Mouse (Mus musculus) forebrain, embryonic 16.5 days (tissue): ENCODE measurements around the gene Pip. TPM values are rescaled to one million over a fixed set of nuclear protein-coding genes. Genes with fewer than 3 reads are reported as not detected.

ENCODE experiments used
- ATAC-seq: fragments of 200-750 bp; cut with Nextera tagmentation; 2 replicates; pipeline ENCODE4 v1.8.0; 2017; ENCODE audit warnings: mild to moderate bottlenecking, moderate library complexity
- H3K27ac ChIP-seq: fragments of 300-500 bp; sonication (generic); 2 replicates; pipeline ENCODE4 v1.5.1; 2014; ENCODE audit warnings: low read length, control low read depth
- H3K27me3 ChIP-seq: fragments of 300-500 bp; sonication (generic); replicated peaks from 2 replicates; pipeline ENCODE4 v1.6.1; 2014; ENCODE audit warnings: low read length; ENCODE audit not compliant: control insufficient read depth, insufficient read depth
- H3K36me3 ChIP-seq: fragments of 300-500 bp; sonication (generic); 2 replicates; pipeline ENCODE4 v1.6.1; 2014; ENCODE audit not compliant: control insufficient read depth, insufficient read depth
- H3K4me1 ChIP-seq: fragments of 300-500 bp; sonication (generic); replicated peaks from 2 replicates; pipeline ENCODE4 v1.6.1; 2014; ENCODE audit warnings: low read length; ENCODE audit not compliant: control insufficient read depth, insufficient read depth
- H3K4me2 ChIP-seq: fragments of 300-500 bp; sonication (generic); 2 replicates; pipeline ENCODE4 v1.6.1; 2014; ENCODE audit warnings: mild to moderate bottlenecking, low read length, control low read depth
- H3K4me3 ChIP-seq: fragments of 300-500 bp; sonication (generic); replicated peaks from 2 replicates; pipeline ENCODE4 v1.5.1; 2014; ENCODE audit warnings: mild to moderate bottlenecking, low read length, control low read depth
- H3K9ac ChIP-seq: fragments of 300-500 bp; sonication (generic); replicated peaks from 2 replicates; pipeline ENCODE4 v1.6.1; 2014; ENCODE audit warnings: low read depth, low read length, control low read depth
- H3K9me3 ChIP-seq: fragments of 300-500 bp; sonication (generic); 2 replicates; pipeline ENCODE4 v1.6.1; 2016; ENCODE audit warnings: low read length; ENCODE audit not compliant: control insufficient read depth
- WGBS: fragments of 180-500 bp; shearing (Covaris S2); extraction: QIAGEN DNeasy Blood & Tissue Kit; methylation state at CpG from one replicate; pipeline ENCODE4 v1.1.7; 2014; 5-methylcytosine and 5-hydroxymethylcytosine counted together
- polyA plus RNA-seq: library from polyadenylated mRNA; unstranded; fragments of >200 nt; fragmentation: Nextera tagmentation; extraction: Ambion mirVana; gene quantifications from 2 replicates; pipeline ENCODE4 v1.2.1, GENCODE M21; 2015

Pip gene
- not detected in 2 replicates for polyA plus RNA-seq

GRCm38 (mm10) chr6:41847235-41847634 lies at the start of gene Pip:
Gene Pip (plus strand): TSS chr6:41847535.
- H3K9ac ChIP-seq = no peak within 1 kb of the TSS
- H3K27me3 ChIP-seq = no peaks in the 10 kb centered on the region
- H3K4me2 ChIP-seq = no peak within 1 kb of the TSS
- 87% methylated on average over 2 of the region's 2 CpGs for WGBS
- H3K36me3 ChIP-seq = no peaks in the 10 kb centered on the region
- no peak for ATAC-seq
- H3K4me1 ChIP-seq = no peaks in the 10 kb centered on the region
- H3K9me3 ChIP-seq = no peaks in the 10 kb centered on the region
- H3K27ac ChIP-seq = no peak within 1 kb of the TSS
- no peak within 1 kb of the TSS for H3K4me3 ChIP-seq

- H3K27ac ChIP-seq = no peak overlapping the region
- no peaks in the 10 kb centered on the region for H3K4me1 ChIP-seq
- H3K27me3 ChIP-seq = no peaks in the 10 kb centered on the region
- ATAC-seq = no peak
- no peak overlapping the region for H3K9ac ChIP-seq
- H3K36me3 ChIP-seq = no peaks in the 10 kb centered on the region
- H3K9me3 ChIP-seq = no peaks in the 10 kb centered on the region
- H3K4me2 ChIP-seq = no peak overlapping the region
- H3K4me3 ChIP-seq = no peak overlapping the region
These were observed 23.2 kb upstream of the Pip start for GRCm38 (mm10) chr6:41824086-41824485.

GRCm38 (mm10) chr6:41829516-41829915 lies 17.8 kb upstream of the Pip start:
- 69% methylated on average over 2 of the region's 2 CpGs for WGBS
- Histone ChIP-seq H3K4me2 (no peak overlapping the region), H3K4me1 (no peaks in the 10 kb centered on the region), H3K27ac (no peak overlapping the region), H3K27me3 (no peaks in the 10 kb centered on the region), H3K36me3 (no peaks in the 10 kb centered on the region), H3K9me3 (no peaks in the 10 kb centered on the region), H3K4me3 (no peak overlapping the region), H3K9ac (no peak overlapping the region)
- no peak for ATAC-seq

- Histone ChIP-seq H3K27me3 (no peaks in the 10 kb centered on the region), H3K4me2 (no peak within 1 kb of the TSS), H3K4me3 (no peak within 1 kb of the TSS), H3K9me3 (no peaks in the 10 kb centered on the region), H3K9ac (no peak within 1 kb of the TSS), H3K36me3 (no peaks in the 10 kb centered on the region), H3K27ac (no peak within 1 kb of the TSS), H3K4me1 (no peaks in the 10 kb centered on the region)
- 90% methylated on average over 3 of the region's 3 CpGs for WGBS
- no peak for ATAC-seq
These were observed 5.4 kb downstream of the Pip start, which contains the start of gene Sval2 for GRCm38 (mm10) chr6:41852689-41853088. Gene Sval2 (plus strand): TSS chr6:41852989.

GRCm38 (mm10) chr6:41864038-41864437 lies 16.7 kb downstream of the Pip start:
- H3K9ac ChIP-seq = no peak overlapping the region
- no peaks in the 10 kb centered on the region for H3K27me3 ChIP-seq
- H3K4me2 ChIP-seq = no peak overlapping the region
- no peaks in the 10 kb centered on the region for H3K36me3 ChIP-seq
- no peaks in the 10 kb centered on the region for H3K9me3 ChIP-seq
- WGBS = 83% methylated on average over 2 of the region's 2 CpGs
- H3K4me1 ChIP-seq = no peaks in the 10 kb centered on the region
- no peak for ATAC-seq
- H3K4me3 ChIP-seq = no peak overlapping the region
- H3K27ac ChIP-seq = no peak overlapping the region

Other genes starting within 250 kb of the Pip start
- gene Ephb6, start 242.1 kb upstream of the Pip start, polyA plus RNA-seq = 37.7 and 39.4 TPM in 2 replicates
- gene Trpv6, start 211.1 kb upstream of the Pip start, polyA plus RNA-seq = 0.60 and 0.65 TPM in 2 replicates
- gene Trpv5, start 166.8 kb upstream of the Pip start, polyA plus RNA-seq = not detected in 2 replicates
- not detected in 2 replicates for gene Llcfc1, start 163.1 kb upstream of the Pip start, polyA plus RNA-seq
- gene Kel, start 143.2 kb upstream of the Pip start, polyA plus RNA-seq = 0.29 and 0.48 TPM in 2 replicates
- gene Olfr459, start 72.4 kb upstream of the Pip start, polyA plus RNA-seq = not detected in 2 replicates
- gene Sval2, start 5.5 kb downstream of the Pip start, polyA plus RNA-seq = not detected in 2 replicates
- gene Sval1, start 104.1 kb downstream of the Pip start, polyA plus RNA-seq = not detected in 2 replicates
- not detected in 2 replicates for gene Sval3, start 120.6 kb downstream of the Pip start, polyA plus RNA-seq
- not detected in 2 replicates for gene Sva, start 190.9 kb downstream of the Pip start, polyA plus RNA-seq